Mouse (Mus musculus) hindbrain, embryonic 13.5 days (tissue): ENCODE data around the gene Nfyc. TPM values are rescaled to one million over a fixed set of nuclear protein-coding genes. Genes with fewer than 3 reads are reported as not detected.

ENCODE experiments used
- ATAC-seq: fragments of 200-750 bp; cut with Nextera tagmentation; 2 replicates; pipeline ENCODE4 v1.8.0; 2017; ENCODE audit warnings: moderate TSS enrichment; ENCODE audit not compliant: low FRiP score
- H3K27ac ChIP-seq: fragments of 300-500 bp; sonication (generic); 2 replicates; pipeline ENCODE4 v1.5.1; 2015; ENCODE audit warnings: inconsistent platforms, mild to moderate bottlenecking, moderate library complexity
- H3K27me3 ChIP-seq: fragments of 300-500 bp; sonication (generic); 2 replicates; pipeline ENCODE4 v1.6.1; 2015; ENCODE audit warnings: mild to moderate bottlenecking, inconsistent platforms
- H3K36me3 ChIP-seq: fragments of 300-500 bp; sonication (generic); 2 replicates; pipeline ENCODE4 v1.6.1; 2015; ENCODE audit warnings: mild to moderate bottlenecking, inconsistent platforms
- H3K4me1 ChIP-seq: fragments of 300-500 bp; sonication (generic); replicated peaks from 2 replicates; pipeline ENCODE4 v1.6.1; 2015; ENCODE audit warnings: inconsistent platforms
- H3K4me2 ChIP-seq: fragments of 300-500 bp; sonication (generic); 2 replicates; pipeline ENCODE4 v1.6.1; 2015; ENCODE audit warnings: inconsistent platforms, mild to moderate bottlenecking, moderate library complexity
- H3K4me3 ChIP-seq: fragments of 300-500 bp; sonication (generic); 2 replicates; pipeline ENCODE4 v1.5.1; 2015; ENCODE audit warnings: mild to moderate bottlenecking, inconsistent platforms
- H3K9ac ChIP-seq: fragments of 300-500 bp; sonication (generic); 2 replicates; pipeline ENCODE4 v1.6.1; 2015; ENCODE audit warnings: mild to moderate bottlenecking, inconsistent platforms
- H3K9me3 ChIP-seq: fragments of 300-500 bp; sonication (generic); 2 replicates; pipeline ENCODE4 v1.6.1; 2016; ENCODE audit warnings: inconsistent platforms
- WGBS: fragments of 180-500 bp; shearing (Covaris S2); methylation state at CpG from one replicate; pipeline ENCODE4 v1.1.7; 2015; 5-methylcytosine and 5-hydroxymethylcytosine counted together
- polyA plus RNA-seq: library from polyadenylated mRNA; unstranded; fragments of >200 nt; fragmentation: Nextera tagmentation; extraction: Ambion mirVana; gene quantifications from 2 replicates; pipeline ENCODE4 v1.2.1, GENCODE M21; 2015

Gene Nfyc
- polyA plus RNA-seq, 1 experiment from 2014 or later: 85.8 TPM

GRCm38 (mm10) chr4:120854588-120855319 lies 23.4 kb upstream of the Nfyc start, which contains the start of gene Rims3:
Rims3 (plus strand) TSS chr4:120854816.
- peak; percentile 79 for ATAC-seq
- H3K4me3 ChIP-seq: peak within 1 kb of the TSS; percentile 63
- H3K27ac ChIP-seq: 0 out of 2 replicates have a peak within 1 kb of the TSS, but pooled peaks have one; percentile 15
- 1% methylated on average over 68 of the region's 68 CpGs for WGBS
- H3K36me3 ChIP-seq: no peaks in the 10 kb centered on the region
- peaks cover 22% of the 10 kb centered on the region for H3K4me1 ChIP-seq
- no peaks in the 10 kb centered on the region for H3K9me3 ChIP-seq
- H3K27me3 ChIP-seq: peaks cover 19% of the 10 kb centered on the region; the same call in 1 of the 2 replicates
- peak within 1 kb of the TSS; percentile 72 for H3K4me2 ChIP-seq
- peak within 1 kb of the TSS; percentile 84 for H3K9ac ChIP-seq

GRCm38 (mm10) chr4:120850946-120851345 lies 19.6 kb upstream of the Nfyc start:
- no peak for ATAC-seq
- Histone ChIP-seq H3K4me2 (no peak overlapping the region), H3K9ac (0 out of 2 replicates have a peak overlapping the region, but pooled peaks have one; percentile 39), H3K9me3 (no peaks in the 10 kb centered on the region), H3K4me1 (peaks cover 9% of the 10 kb centered on the region), H3K36me3 (no peaks in the 10 kb centered on the region), H3K27me3 (peaks cover 29% of the 10 kb centered on the region; the same call in 1 of the 2 replicates), H3K4me3 (no peak overlapping the region), H3K27ac (no peak overlapping the region)
- 4% methylated on average over 10 of the region's 10 CpGs for WGBS

- no peak for ATAC-seq
- WGBS: 66% methylated on average over 11 of the region's 11 CpGs
- no peaks in the 10 kb centered on the region for H3K36me3 ChIP-seq
- peaks cover 24% of the 10 kb centered on the region; the same call in 1 of the 2 replicates for H3K27me3 ChIP-seq
- no peaks in the 10 kb centered on the region; the same call in 1 of the 2 replicates for H3K4me1 ChIP-seq
- no peaks in the 10 kb centered on the region for H3K9me3 ChIP-seq
- H3K27ac ChIP-seq: no peak overlapping the region
- peak overlapping the region; percentile 36; the same call in 1 of the 2 replicates for H3K9ac ChIP-seq
- H3K4me2 ChIP-seq: no peak overlapping the region
- no peak overlapping the region for H3K4me3 ChIP-seq
These were observed 18.1 kb upstream of the Nfyc start for GRCm38 (mm10) chr4:120849451-120849850.

- no peak for ATAC-seq
- Histone ChIP-seq H3K27ac (no peak overlapping the region), H3K4me2 (no peak overlapping the region), H3K4me3 (no peak overlapping the region), H3K36me3 (no peaks in the 10 kb centered on the region), H3K9me3 (no peaks in the 10 kb centered on the region), H3K4me1 (no peaks in the 10 kb centered on the region), H3K27me3 (peaks cover 22% of the 10 kb centered on the region; the same call in 1 of the 2 replicates), H3K9ac (no peak overlapping the region)
- 80% methylated on average over 6 of the region's 6 CpGs for WGBS
These were observed 17.5 kb upstream of the Nfyc start for GRCm38 (mm10) chr4:120848909-120849308.

GRCm38 (mm10) chr4:120845098-120845497 lies 13.7 kb upstream of the Nfyc start:
- Histone ChIP-seq H3K9ac (no peak overlapping the region), H3K4me1 (no peaks in the 10 kb centered on the region), H3K9me3 (no peaks in the 10 kb centered on the region), H3K27ac (no peak overlapping the region), H3K36me3 (no peaks in the 10 kb centered on the region), H3K4me2 (no peak overlapping the region), H3K4me3 (no peak overlapping the region), H3K27me3 (0 out of 2 replicates have a peak, but pooled peaks cover 12% of the 10 kb centered on the region)
- WGBS: 81% methylated on average over 4 of the region's 4 CpGs
- ATAC-seq: no peak

GRCm38 (mm10) chr4:120844423-120845082 lies 13.2 kb upstream of the Nfyc start:
- no peaks in the 10 kb centered on the region for H3K9me3 ChIP-seq
- no peaks in the 10 kb centered on the region for H3K36me3 ChIP-seq
- H3K4me3 ChIP-seq: no peak overlapping the region
- H3K27ac ChIP-seq: no peak overlapping the region
- H3K9ac ChIP-seq: no peak overlapping the region
- H3K4me1 ChIP-seq: no peaks in the 10 kb centered on the region
- no peak for ATAC-seq
- 0 out of 2 replicates have a peak, but pooled peaks cover 11% of the 10 kb centered on the region for H3K27me3 ChIP-seq
- WGBS: 55% methylated on average over 7 of the region's 7 CpGs
- H3K4me2 ChIP-seq: no peak overlapping the region

GRCm38 (mm10) chr4:120841342-120841741 lies 10.0 kb upstream of the Nfyc start:
- ATAC-seq: no peak
- WGBS: 84% methylated on average over 3 of the region's 3 CpGs
- no peaks in the 10 kb centered on the region for H3K4me1 ChIP-seq
- H3K9ac ChIP-seq: no peak overlapping the region
- H3K27ac ChIP-seq: no peak overlapping the region
- no peaks in the 10 kb centered on the region for H3K36me3 ChIP-seq
- no peak overlapping the region for H3K4me2 ChIP-seq
- 0 out of 2 replicates have a peak, but pooled peaks cover 3% of the 10 kb centered on the region for H3K27me3 ChIP-seq
- no peak overlapping the region for H3K4me3 ChIP-seq
- no peaks in the 10 kb centered on the region for H3K9me3 ChIP-seq

- 77% methylated on average over 5 of the region's 5 CpGs for WGBS
- no peak for ATAC-seq
- Histone ChIP-seq H3K9me3 (no peaks in the 10 kb centered on the region), H3K4me1 (0 out of 2 replicates have a peak, but pooled peaks cover 4% of the 10 kb centered on the region), H3K36me3 (no peaks in the 10 kb centered on the region), H3K4me2 (no peak overlapping the region), H3K9ac (no peak overlapping the region), H3K4me3 (no peak overlapping the region), H3K27ac (no peak overlapping the region), H3K27me3 (0 out of 2 replicates have a peak, but pooled peaks cover 3% of the 10 kb centered on the region)
These were observed 605 bp downstream of the Nfyc start for GRCm38 (mm10) chr4:120830767-120831166.

- 90% methylated on average over 6 of the region's 6 CpGs for WGBS
These were observed 5.0 kb downstream of the Nfyc start for GRCm38 (mm10) chr4:120826418-120826817.

GRCm38 (mm10) chr4:120825577-120826326 lies 5.6 kb downstream of the Nfyc start:
- H3K36me3 ChIP-seq: no peaks in the 10 kb centered on the region
- H3K9me3 ChIP-seq: no peaks in the 10 kb centered on the region
- peak; percentile 96 for ATAC-seq
- peaks cover 26% of the 10 kb centered on the region for H3K4me1 ChIP-seq
- peak overlapping the region; percentile 70 for H3K4me2 ChIP-seq
- H3K27me3 ChIP-seq: no peaks in the 10 kb centered on the region
- peak overlapping the region; percentile 99 for H3K9ac ChIP-seq
- peak overlapping the region; percentile 100 for H3K27ac ChIP-seq
- peak overlapping the region; percentile 71 for H3K4me3 ChIP-seq
- WGBS: under 1% methylated on average over 36 of the region's 55 CpGs

More at GRCm38 (mm10) chr4:120826418-120826817, 5.0 kb downstream of the Nfyc start:
- Histone ChIP-seq H3K27me3 (no peaks in the 10 kb centered on the region), H3K4me2 (peak overlapping the region; percentile 70), H3K4me1 (peaks cover 26% of the 10 kb centered on the region), H3K36me3 (no peaks in the 10 kb centered on the region), H3K4me3 (peak overlapping the region; percentile 71), H3K9ac (no peak overlapping the region), H3K9me3 (no peaks in the 10 kb centered on the region), H3K27ac (peak overlapping the region; percentile 100)
- no peak for ATAC-seq

GRCm38 (mm10) chr4:120825100-120825553 lies 6.2 kb downstream of the Nfyc start:
- Histone ChIP-seq H3K9ac (peak overlapping the region; percentile 99), H3K4me2 (peak overlapping the region; percentile 70), H3K9me3 (no peaks in the 10 kb centered on the region), H3K4me3 (peak overlapping the region; percentile 71), H3K27ac (peak overlapping the region; percentile 100), H3K27me3 (no peaks in the 10 kb centered on the region), H3K36me3 (no peaks in the 10 kb centered on the region), H3K4me1 (peaks cover 26% of the 10 kb centered on the region)
- ATAC-seq: peak; percentile 96
- under 1% methylated on average over 50 of the region's 53 CpGs for WGBS
